Mouse (Mus musculus) myocyte (in vitro differentiated cells): Measurements from ENCODE around the gene Mrpl58.

Experiments used
- CEBPB ChIP-seq: IDR thresholded peaks from 2 replicates; pipeline ENCODE4 v1.6.1; 2011; ENCODE audit warnings: mild to moderate bottlenecking, moderate library complexity; ENCODE audit not compliant: poor library complexity, insufficient read depth, severe bottlenecking
- E2F4 ChIP-seq: IDR thresholded peaks from one replicate; pipeline ENCODE4 v1.6.1; 2011; ENCODE audit warnings: mild to moderate bottlenecking, control low read depth, moderate library complexity; ENCODE audit not compliant: insufficient read depth
- MAX ChIP-seq: IDR thresholded peaks from one replicate; pipeline ENCODE4 v1.6.1; 2011; ENCODE audit warnings: low read depth, mild to moderate bottlenecking, control low read depth
- MYOD1 ChIP-seq, 3 experiments: IDR thresholded peaks; one replicate each; pipeline ENCODE4 v1.6.1; 2011; ENCODE audit warnings: control low read depth in 2 of 3, low read depth in 2 of 3, mild to moderate bottlenecking in 2 of 3, moderate library complexity in 1 of 3; ENCODE audit not compliant: insufficient read length in 2 of 3, control insufficient read depth in 1 of 3
- MYOG ChIP-seq, 3 experiments: IDR thresholded peaks; one replicate each; pipeline ENCODE4 v1.6.1; 2011; ENCODE audit warnings: control low read depth in 2 of 3, low read depth in 2 of 3, mild to moderate bottlenecking in 2 of 3; ENCODE audit not compliant: insufficient read length in 2 of 3, control insufficient read depth in 1 of 3, insufficient read depth in 1 of 3
- POLR2A ChIP-seq: IDR thresholded peaks from one replicate; pipeline ENCODE4 v1.6.1; 2011; ENCODE audit warnings: low read depth, mild to moderate bottlenecking, control low read depth, moderate library complexity; ENCODE audit not compliant: insufficient read length
- POLR2AphosphoS2 ChIP-seq: IDR thresholded peaks from one replicate; pipeline ENCODE4 v1.6.1; 2011; ENCODE audit warnings: low read depth, control low read depth; ENCODE audit not compliant: insufficient read length
- REST ChIP-seq: IDR thresholded peaks from one replicate; pipeline ENCODE4 v1.6.1; 2011; ENCODE audit warnings: mild to moderate bottlenecking, control low read depth, moderate library complexity; ENCODE audit not compliant: insufficient read depth, insufficient read length
- SRF ChIP-seq: IDR thresholded peaks from one replicate; pipeline ENCODE4 v1.6.1; 2011; ENCODE audit warnings: low read depth; ENCODE audit not compliant: control insufficient read depth, insufficient read length
- TCF12 ChIP-seq: IDR thresholded peaks from one replicate; pipeline ENCODE4 v1.6.1; 2011; ENCODE audit warnings: mild to moderate bottlenecking, control low read depth; ENCODE audit not compliant: poor library complexity, insufficient read depth, severe bottlenecking
- USF1 ChIP-seq: IDR thresholded peaks from one replicate; pipeline ENCODE4 v1.6.1; 2011; ENCODE audit warnings: low read depth, mild to moderate bottlenecking, control low read depth, moderate library complexity

DNA sequence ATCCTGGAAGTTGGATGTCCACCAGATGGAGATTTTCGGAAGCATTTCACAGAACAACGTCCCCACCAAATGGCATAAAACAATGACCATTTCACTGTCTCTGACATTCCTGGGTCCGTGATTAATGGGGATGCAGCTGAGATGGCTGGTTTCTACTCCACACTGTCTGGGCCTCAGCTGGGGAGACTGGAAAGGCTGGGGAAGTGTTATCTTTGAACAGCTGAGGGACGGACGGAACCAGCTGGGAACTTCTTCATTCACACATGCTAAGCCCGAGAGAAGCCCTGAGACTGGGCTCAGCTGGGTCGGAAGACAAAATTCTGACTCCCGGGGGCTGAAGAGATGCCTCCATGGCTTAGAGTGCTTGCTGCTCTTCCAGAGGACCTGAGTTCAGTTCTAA is 32.2 kb upstream of the Mrpl58 start:
- no peak for TF ChIP-seq POLR2A
- no peak for TF ChIP-seq E2F4
- TF ChIP-seq TCF12: no peak
- no peak for TF ChIP-seq SRF
- TF ChIP-seq REST: no peak
- TF ChIP-seq USF1: no peak
- TF ChIP-seq MAX: no peak
- no peak for TF ChIP-seq CEBPB
- peak in 2 of 3 experiments; percentile 63 to 70 for TF ChIP-seq MYOD1 (IDR thresholded peaks at IDR 0.05; ENCODE audit: control insufficient read depth in 1 of 3, insufficient read length in 2 of 3, low read depth in 2 of 3)
- TF ChIP-seq POLR2AphosphoS2: no peak
- TF ChIP-seq MYOG (IDR thresholded peaks at IDR 0.05; ENCODE audit: control insufficient read depth in 1 of 3, insufficient read depth in 1 of 3, insufficient read length in 2 of 3, low read depth in 2 of 3): peak in 1 of 3 experiments; percentile 37
